8 mouse cellular contexts compared by ENCODE assay signal in the genomic region with DNA sequence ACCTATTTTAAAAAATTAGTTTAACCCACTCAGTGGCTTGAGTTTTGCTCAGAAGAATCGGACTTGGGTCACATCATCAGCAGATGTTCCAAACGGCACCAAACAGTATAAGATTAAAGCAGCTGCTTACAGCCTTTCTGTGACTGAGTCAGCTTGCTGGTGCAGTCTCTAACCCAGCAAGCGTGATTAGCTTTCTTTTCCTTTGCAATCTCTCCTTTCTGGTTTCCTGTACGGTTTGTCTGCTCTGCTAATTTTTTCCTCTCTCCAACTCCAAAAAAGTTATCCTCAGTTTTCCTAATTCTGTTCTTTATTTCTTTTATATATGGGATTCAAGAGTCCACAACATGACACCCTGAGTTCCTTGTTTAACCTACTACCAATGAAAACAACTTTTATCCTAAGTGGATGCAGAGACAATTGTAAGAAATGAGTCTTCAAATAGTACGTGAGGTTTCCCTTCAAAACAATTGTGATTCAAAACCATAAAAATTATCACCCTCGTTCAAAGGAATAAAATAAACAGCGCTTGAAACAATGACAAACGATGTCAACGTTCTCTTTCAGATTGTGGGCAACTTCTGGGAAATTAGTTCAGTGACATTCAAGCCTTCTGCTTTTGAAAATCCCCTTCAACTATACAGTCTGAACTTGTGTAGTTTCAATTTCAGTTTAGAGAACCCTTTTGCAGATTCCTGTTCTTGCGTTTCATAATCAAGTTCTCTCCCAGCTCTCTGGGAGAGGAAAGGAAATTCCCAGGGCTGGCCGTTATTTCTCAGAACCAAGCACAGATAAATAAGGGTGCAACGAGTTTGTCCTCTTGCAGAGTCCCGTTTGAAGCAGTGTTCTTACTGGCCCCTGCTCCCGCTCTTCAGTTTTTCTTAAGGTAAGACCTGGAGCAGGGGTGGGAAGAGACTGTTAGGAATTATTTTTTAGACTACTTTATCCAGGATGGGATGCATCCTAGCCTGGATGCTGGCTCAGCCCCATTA. TPM values are rescaled to one million over a fixed set of nuclear protein-coding genes. Genes with fewer than 3 reads are reported as not detected.
DNase-seq lines count a peak whose midpoint lies in the region; TF ChIP-seq lines count a peak whose summit lies in the region.

No protein-coding gene starts in this region.

- peaks cover 5% of the 10 kb centered on the region; the same call in 1 of the 2 replicates for H3K4me1 ChIP-seq in spleen, adult 2 months (ENCODE audit: control insufficient read depth, insufficient read depth, insufficient read length)

- TF ChIP-seq CTCF in spleen, adult 2 months (IDR thresholded peaks at IDR 0.05; ENCODE audit: extremely low read depth, insufficient read depth, insufficient read length, insufficient replicate concordance), result no peak

- no peak for TF ChIP-seq POLR2A in spleen, adult 2 months (IDR thresholded peaks at IDR 0.05; ENCODE audit: low read depth, low read length)

- H3K36me3 ChIP-seq in spleen, adult 2 months (ENCODE audit: control insufficient read depth, insufficient read depth, low read length), result peaks cover 4% of the 10 kb centered on the region; the same call in 1 of the 2 replicates

- WGBS in spleen, adult 2 months, result 4% methylated on average over 14 of the region's 14 CpGs

- no peaks in the 10 kb centered on the region for H3K27me3 ChIP-seq in spleen, adult 2 months (ENCODE audit: control insufficient read depth, insufficient read depth, low read length)

- peak overlapping the region; percentile 83 for H3K27ac ChIP-seq in spleen, adult 2 months (ENCODE audit: insufficient read depth, low read length)

- DNase-seq in spleen, adult 2 months (ENCODE audit: low read depth in 1 of 2, low spot score in 2 of 2), result no peak
- DNase-seq in spleen, adult 12 weeks (ENCODE audit: low spot score), result no peak
- DNase-seq in heart, adult 8-10 months (ENCODE audit: low spot score), result peak; percentile 69
- peak; percentile 24 to 27 for DNase-seq in kidney, postnatal 36 days
- peak; percentile 16 to 44 for DNase-seq in natural killer cell, adult 2 months (ENCODE audit: low spot score in 2 of 2)
- no peak for DNase-seq in layer of hippocampus, adult 9-11 months
- DNase-seq in right cerebral cortex, postnatal 10 days (ENCODE audit: low spot score in 2 of 2), result no peak
- DNase-seq in gastrocnemius, postnatal 14 days, result no peak

- peak overlapping the region; percentile 92 for H3K4me3 ChIP-seq in spleen, adult 2 months (ENCODE audit: extremely low read depth, insufficient read depth, insufficient read length)

- intact Hi-C loops in gastrocnemius, postnatal 14 days (cut with DNase I; ENCODE audit: low total_unique reads), result loop anchor here (10.0 kb wide), 1 partner anchor 148 kb away; no protein-coding TSS in a partner anchor

RNA-seq across cellular contexts. Expression of a gene that starts 2.6 kb away (rescaled TPM):
- 4.1 and 4.9 TPM in 2 replicates for polyA plus RNA-seq in spleen, adult 2 months (2012; rRNA removed)
- 1 to 10 TPM; 6.6 to 8.4 (median 7.6) TPM for total RNA-seq in heart, adult 8-10 months (2022)
- total RNA-seq in gastrocnemius, postnatal 14 days (2021), result 1 to 10 TPM; 2.2 to 2.3 TPM

RNA-seq across cellular contexts. Expression of a gene that starts 33.7 kb away (rescaled TPM):
- polyA plus RNA-seq in spleen, adult 2 months (2012; rRNA removed), result 2.8 and 2.9 TPM in 2 replicates
- total RNA-seq in heart, adult 8-10 months (2022), result 1 to 10 TPM; 6.2 to 8.1 (median 7.3) TPM
- 1 to 10 TPM; 5.7 to 6.3 TPM for total RNA-seq in gastrocnemius, postnatal 14 days (2021)

Comparison
In these comparisons a context has a peak if more than half of its experiments do, and no peak if none do; other contexts are left out.
1. DNase-seq: peak in heart, adult 8-10 months (single experiment), kidney, postnatal 36 days (2 of 2) and natural killer cell, adult 2 months (2 of 2); none in spleen, adult 2 months (0 of 2), spleen, adult 12 weeks (single experiment), layer of hippocampus, adult 9-11 months (single experiment), right cerebral cortex, postnatal 10 days (0 of 2) and gastrocnemius, postnatal 14 days (single experiment).